Mouse (Mus musculus): ENCODE measurements around the gene Srebf2. TPM values are rescaled to one million over a fixed set of nuclear protein-coding genes. Genes with fewer than 3 reads are reported as not detected.

Srebf2 gene
- polyA plus RNA-seq, 1 experiment from 2014 or later = 114 TPM

GRCm38 (mm10) chr15:82130599-82130998, 16.4 kb upstream of the Srebf2 start:
- Histone ChIP-seq H3K27me3 (ENCODE audit: insufficient read depth, low read length) (no peaks in the 10 kb centered on the region), H3K9ac (no peak overlapping the region), H3K4me1 (ENCODE audit: insufficient read depth) (peaks cover 6% of the 10 kb centered on the region; the same call in 1 of the 2 replicates), H3K4me2 (no peak overlapping the region), H3K27ac (ENCODE audit: low read depth) (no peak overlapping the region), H3K4me3 (ENCODE audit: low read depth, low read length) (no peak overlapping the region), H3K36me3 (ENCODE audit: insufficient read depth) (peaks cover 14% of the 10 kb centered on the region; the same call in 1 of the 2 replicates), H3K9me3 (ENCODE audit: low read depth, low read length) (no peaks in the 10 kb centered on the region)
- DNase-seq (no peak), ATAC-seq (ENCODE audit: insufficient read depth) (no peak)
- TF ChIP-seq CTCF (IDR thresholded peaks at IDR 0.05; ENCODE audit: low read depth) = no peak
- 66% methylated on average over 7 of the region's 7 CpGs for WGBS

- Histone ChIP-seq H3K9me3 (ENCODE audit: low read depth, low read length) (no peaks in the 10 kb centered on the region), H3K4me3 (ENCODE audit: low read depth, low read length) (no peak overlapping the region), H3K4me2 (no peak overlapping the region), H3K4me1 (ENCODE audit: insufficient read depth) (no peaks in the 10 kb centered on the region), H3K27me3 (ENCODE audit: insufficient read depth, low read length) (no peaks in the 10 kb centered on the region), H3K9ac (no peak overlapping the region), H3K36me3 (ENCODE audit: insufficient read depth) (peaks cover 15% of the 10 kb centered on the region; the same call in 1 of the 2 replicates), H3K27ac (ENCODE audit: low read depth) (no peak overlapping the region)
- no peak for DNase-seq
- 72% methylated on average over 4 of the region's 4 CpGs for WGBS
- no peak for TF ChIP-seq CTCF (IDR thresholded peaks at IDR 0.05; ENCODE audit: low read depth)
- ATAC-seq (ENCODE audit: insufficient read depth) = no peak
Measured at GRCm38 (mm10) chr15:82135372-82135771, 11.6 kb upstream of the Srebf2 start.

- no peaks in the 10 kb centered on the region for H3K9me3 ChIP-seq (ENCODE audit: low read depth, low read length)
- H3K9ac ChIP-seq = no peak overlapping the region
- ATAC-seq (ENCODE audit: insufficient read depth) = no peak; the same call in 1 of the 2 replicates
- H3K4me2 ChIP-seq = no peak overlapping the region
- no peaks in the 10 kb centered on the region for H3K27me3 ChIP-seq (ENCODE audit: insufficient read depth, low read length)
- peak; percentile 86 for TF ChIP-seq CTCF (IDR thresholded peaks at IDR 0.05; ENCODE audit: low read depth)
- 54% methylated on average over 4 of the region's 4 CpGs for WGBS
- H3K27ac ChIP-seq (ENCODE audit: low read depth) = no peak overlapping the region
- H3K4me1 ChIP-seq (ENCODE audit: insufficient read depth) = no peaks in the 10 kb centered on the region
- peak; percentile 86 for DNase-seq
- peaks cover 11% of the 10 kb centered on the region; the same call in 1 of the 2 replicates for H3K36me3 ChIP-seq (ENCODE audit: insufficient read depth)
- no peak overlapping the region for H3K4me3 ChIP-seq (ENCODE audit: low read depth, low read length)
Measured at GRCm38 (mm10) chr15:82138565-82138964, 8.4 kb upstream of the Srebf2 start.

GRCm38 (mm10) chr15:82139196-82139595, 7.8 kb upstream of the Srebf2 start:
- Histone ChIP-seq H3K27ac (ENCODE audit: low read depth) (no peak overlapping the region), H3K9ac (no peak overlapping the region), H3K36me3 (ENCODE audit: insufficient read depth) (peaks cover 11% of the 10 kb centered on the region; the same call in 1 of the 2 replicates), H3K4me3 (ENCODE audit: low read depth, low read length) (no peak overlapping the region), H3K4me2 (no peak overlapping the region), H3K27me3 (ENCODE audit: insufficient read depth, low read length) (no peaks in the 10 kb centered on the region), H3K9me3 (ENCODE audit: low read depth, low read length) (no peaks in the 10 kb centered on the region), H3K4me1 (ENCODE audit: insufficient read depth) (no peaks in the 10 kb centered on the region)
- peak; percentile 37 for DNase-seq
- WGBS = 92% methylated on average over 8 of the region's 8 CpGs
- ATAC-seq (ENCODE audit: insufficient read depth) = no peak
- peak; percentile 44; the same call in 1 of the 2 replicates for TF ChIP-seq CTCF (IDR thresholded peaks at IDR 0.05; ENCODE audit: low read depth)

GRCm38 (mm10) chr15:82140355-82140754, 6.6 kb upstream of the Srebf2 start:
- ATAC-seq (ENCODE audit: insufficient read depth) = no peak
- no peak for TF ChIP-seq CTCF (IDR thresholded peaks at IDR 0.05; ENCODE audit: low read depth)
- no peak overlapping the region for H3K9ac ChIP-seq

DNA sequence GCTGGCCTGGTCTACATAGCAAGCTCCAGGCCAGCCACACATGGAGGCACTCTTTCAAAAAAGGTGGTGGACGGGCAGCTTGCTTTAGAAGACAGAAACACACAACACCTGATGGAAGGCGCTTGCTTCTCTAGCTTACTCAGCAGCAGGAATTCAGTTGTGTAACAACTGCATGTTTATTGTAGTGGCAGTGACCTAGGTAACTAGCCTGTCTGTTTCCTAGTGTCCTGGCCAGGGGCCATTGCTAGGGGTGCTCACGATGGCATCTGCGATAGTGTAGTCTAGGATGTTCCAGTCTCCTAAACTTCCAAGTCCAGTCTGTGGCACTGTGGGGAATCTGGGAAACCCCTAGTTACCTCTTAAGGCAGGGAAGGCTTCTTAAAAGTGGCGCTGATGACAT, 2.8 kb upstream of the Srebf2 start:
- Histone ChIP-seq H3K4me1 (ENCODE audit: insufficient read depth) (peaks cover 14% of the 10 kb centered on the region), H3K4me2 (no peak overlapping the region), H3K36me3 (ENCODE audit: insufficient read depth) (peaks cover 11% of the 10 kb centered on the region; the same call in 1 of the 2 replicates), H3K27me3 (ENCODE audit: insufficient read depth, low read length) (no peaks in the 10 kb centered on the region), H3K4me3 (ENCODE audit: low read depth, low read length) (no peak overlapping the region), H3K9me3 (ENCODE audit: low read depth, low read length) (no peaks in the 10 kb centered on the region), H3K27ac (ENCODE audit: low read depth) (no peak overlapping the region; the same call in 1 of the 2 replicates), H3K9ac (no peak overlapping the region)
- 86% methylated on average over 5 of the region's 5 CpGs for WGBS
- DNase-seq (no peak), ATAC-seq (ENCODE audit: insufficient read depth) (no peak)
- TF ChIP-seq CTCF (IDR thresholded peaks at IDR 0.05; ENCODE audit: low read depth) = no peak

More at GRCm38 (mm10) chr15:82140355-82140754, 6.6 kb upstream of the Srebf2 start:
- 77% methylated on average over 3 of the region's 3 CpGs for WGBS
- DNase-seq = no peak
- Histone ChIP-seq H3K4me3 (ENCODE audit: low read depth, low read length) (no peak overlapping the region), H3K27me3 (ENCODE audit: insufficient read depth, low read length) (no peaks in the 10 kb centered on the region), H3K36me3 (ENCODE audit: insufficient read depth) (peaks cover 11% of the 10 kb centered on the region; the same call in 1 of the 2 replicates), H3K4me2 (no peak overlapping the region), H3K27ac (ENCODE audit: low read depth) (no peak overlapping the region), H3K4me1 (ENCODE audit: insufficient read depth) (peaks cover 2% of the 10 kb centered on the region), H3K9me3 (ENCODE audit: low read depth, low read length) (no peaks in the 10 kb centered on the region)

GRCm38 (mm10) chr15:82145408-82145807, 1.6 kb upstream of the Srebf2 start:
- H3K4me3 ChIP-seq (ENCODE audit: low read depth, low read length) = no peak overlapping the region
- no peak overlapping the region for H3K4me2 ChIP-seq
- WGBS = 10% methylated on average over 2 of the region's 2 CpGs
- H3K4me1 ChIP-seq (ENCODE audit: insufficient read depth) = peaks cover 18% of the 10 kb centered on the region
- H3K36me3 ChIP-seq (ENCODE audit: insufficient read depth) = peaks cover 10% of the 10 kb centered on the region; the same call in 1 of the 2 replicates
- H3K9ac ChIP-seq = no peak overlapping the region
- H3K27ac ChIP-seq (ENCODE audit: low read depth) = peak overlapping the region; percentile 92
- ATAC-seq (ENCODE audit: insufficient read depth) (no peak), DNase-seq (peak; percentile 25)
- TF ChIP-seq CTCF (IDR thresholded peaks at IDR 0.05; ENCODE audit: low read depth) = no peak
- H3K9me3 ChIP-seq (ENCODE audit: low read depth, low read length) = no peaks in the 10 kb centered on the region
- H3K27me3 ChIP-seq (ENCODE audit: insufficient read depth, low read length) = no peaks in the 10 kb centered on the region
